ENCODE assay signal across 13 mouse cellular contexts in genomic region chr12:111514874-111515649, GRCm38 (mm10). TPM values are rescaled to one million over a fixed set of nuclear protein-coding genes. Genes with fewer than 3 reads are reported as not detected.
DNase-seq lines count a peak whose midpoint lies in the region; ATAC-seq and TF ChIP-seq lines count a peak whose summit lies in the region.
"Had no signal": no experiment of that assay in that cellular context is flagged by ENCODE, and none has a peak within 500 bp of the region (broad histone marks: within the 10 kb centered on the region; RNA-seq: fewer than 3 reads in every experiment).

No protein-coding gene starts in this region.

- H3K36me3 ChIP-seq in forebrain, postnatal 0 days (ENCODE audit: insufficient read depth) = no peaks in the 10 kb centered on the region
- H3K36me3 ChIP-seq in forebrain, embryonic 12.5 days (replicated peaks) = no peaks in the 10 kb centered on the region
- no peaks in the 10 kb centered on the region for H3K36me3 ChIP-seq in lung, embryonic 15.5 days
- H3K36me3 ChIP-seq: embryonic facial prominence, embryonic 12.5 days had no signal

- TF ChIP-seq CTCF in forebrain, postnatal 0 days (IDR thresholded peaks at IDR 0.05; ENCODE audit: low read depth) = no peak

- ATAC-seq in forebrain, postnatal 0 days = no peak
- no peak for ATAC-seq in forebrain, embryonic 12.5 days (ENCODE audit: low FRiP score)
- no peak for ATAC-seq in lung, embryonic 15.5 days (ENCODE audit: borderline replicate concordance, extremely low read depth, low FRiP score, low TSS enrichment)
- ATAC-seq in common myeloid progenitor, adult 5-6 weeks (replicated peaks; ENCODE audit: low read depth, poor library complexity, severe bottlenecking) = peak; percentile 19; the same call in 1 of the 2 replicates
- peak; percentile 24 for ATAC-seq in megakaryocyte progenitor cell, adult 5-6 weeks (replicated peaks; ENCODE audit: poor library complexity)
- no peak for ATAC-seq in inflammation-experienced regulatory T-cells, adult 6 months

- H3K9ac ChIP-seq in forebrain, postnatal 0 days = no peak overlapping the region
- no peak overlapping the region for H3K9ac ChIP-seq in forebrain, embryonic 12.5 days
- no peak overlapping the region for H3K9ac ChIP-seq in lung, embryonic 15.5 days
- H3K9ac ChIP-seq: embryonic facial prominence, embryonic 12.5 days had no signal

- DNase-seq in forebrain, postnatal 0 days = no peak
- DNase-seq in lung, adult 18-20 months = no peak
- no peak for DNase-seq in heart, adult 9 months (ENCODE audit: low spot score in 2 of 2)
- DNase-seq: cerebellum, adult 11 months; layer of hippocampus, postnatal 36 days; right cerebral cortex, postnatal 4 days had no signal

- no peak overlapping the region for H3K4me3 ChIP-seq in forebrain, postnatal 0 days (ENCODE audit: low read depth, low read length)
- H3K4me3 ChIP-seq in forebrain, embryonic 12.5 days (replicated peaks) = no peak overlapping the region
- no peak overlapping the region for H3K4me3 ChIP-seq in lung, embryonic 15.5 days
- H3K4me3 ChIP-seq: embryonic facial prominence, embryonic 12.5 days had no signal

- no peaks in the 10 kb centered on the region for H3K27me3 ChIP-seq in forebrain, postnatal 0 days (ENCODE audit: insufficient read depth, low read length)
- no peaks in the 10 kb centered on the region for H3K27me3 ChIP-seq in forebrain, embryonic 12.5 days
- no peaks in the 10 kb centered on the region for H3K27me3 ChIP-seq in lung, embryonic 15.5 days
- H3K27me3 ChIP-seq: embryonic facial prominence, embryonic 12.5 days had no signal

- WGBS in forebrain, postnatal 0 days = 80% methylated on average over 7 of the region's 7 CpGs
- 91% methylated on average over 7 of the region's 7 CpGs for WGBS in forebrain, embryonic 12.5 days
- WGBS in lung, embryonic 15.5 days = 83% methylated on average over 7 of the region's 7 CpGs

- H3K4me2 ChIP-seq in forebrain, postnatal 0 days (ENCODE audit: low read depth) = no peak overlapping the region
- no peak overlapping the region for H3K4me2 ChIP-seq in forebrain, embryonic 12.5 days
- H3K4me2 ChIP-seq in lung, embryonic 15.5 days = peak overlapping the region; percentile 10; the same call in 1 of the 2 replicates
- H3K4me2 ChIP-seq: embryonic facial prominence, embryonic 12.5 days had no signal

- H3K4me1 ChIP-seq in forebrain, postnatal 0 days (ENCODE audit: insufficient read depth) = no peaks in the 10 kb centered on the region
- H3K4me1 ChIP-seq in forebrain, embryonic 12.5 days = no peaks in the 10 kb centered on the region
- H3K4me1 ChIP-seq in lung, embryonic 15.5 days = no peaks in the 10 kb centered on the region; the same call in 1 of the 2 replicates
- H3K4me1 ChIP-seq: embryonic facial prominence, embryonic 12.5 days had no signal

- H3K27ac ChIP-seq in forebrain, postnatal 0 days (ENCODE audit: low read depth, low read length) = peak overlapping the region; percentile 45
- no peak overlapping the region for H3K27ac ChIP-seq in forebrain, embryonic 12.5 days
- no peak overlapping the region for H3K27ac ChIP-seq in lung, embryonic 15.5 days
- H3K27ac ChIP-seq: embryonic facial prominence, embryonic 12.5 days had no signal

- no peaks in the 10 kb centered on the region for H3K9me3 ChIP-seq in forebrain, postnatal 0 days (ENCODE audit: low read length)
- H3K9me3 ChIP-seq in forebrain, embryonic 12.5 days = 0 out of 2 replicates have a peak, but pooled peaks cover 4% of the 10 kb centered on the region
- H3K9me3 ChIP-seq in lung, embryonic 15.5 days = no peaks in the 10 kb centered on the region
- H3K9me3 ChIP-seq: embryonic facial prominence, embryonic 12.5 days had no signal

RNA-seq across cellular contexts. Expression of gene Eif5, which starts 22.8 kb away (rescaled TPM):
- total RNA-seq in forebrain, postnatal 0 days (2014; rRNA removed) = 273 and 366 TPM in 2 replicates
- polyA plus RNA-seq in forebrain, postnatal 0 days (2015; fragmentation: Nextera tagmentation; extraction: Ambion mirVana) = 580 and 648 TPM in 2 replicates
- polyA plus RNA-seq in forebrain, embryonic 12.5 days (2016; fragmentation: Nextera tagmentation; extraction: Ambion mirVana) = 734 and 738 TPM in 2 replicates
- 471 and 493 TPM in 2 replicates for polyA plus RNA-seq in lung, embryonic 15.5 days (2015; fragmentation: Nextera tagmentation; extraction: Ambion mirVana)
- 309 and 347 TPM in 2 replicates for total RNA-seq in common myeloid progenitor, adult 5-6 weeks (2017)
- total RNA-seq in megakaryocyte progenitor cell, adult 5-6 weeks (2015) = 349 and 403 TPM in 2 replicates
- 221 and 322 TPM in 2 replicates for total RNA-seq in megakaryocyte progenitor cell, adult 5-6 weeks (2017)
- 100 to 1,000 TPM in 2 of 3 experiments, 10 to 100 TPM in 1; 80.7 to 196 (median 189) TPM for polyA plus RNA-seq in inflammation-experienced regulatory T-cells, adult 6 months (2017; shearing (Covaris generic))

RNA-seq across cellular contexts. Expression of gene Gm266, which starts 29.4 kb away (rescaled TPM):
- total RNA-seq in forebrain, postnatal 0 days (2014; rRNA removed) = 5.1 and 5.4 TPM in 2 replicates
- polyA plus RNA-seq in forebrain, postnatal 0 days (2015; fragmentation: Nextera tagmentation; extraction: Ambion mirVana) = 3.7 and 5.2 TPM in 2 replicates
- 2.5 and 3.5 TPM in 2 replicates for polyA plus RNA-seq in forebrain, embryonic 12.5 days (2016; fragmentation: Nextera tagmentation; extraction: Ambion mirVana)
- polyA plus RNA-seq in lung, embryonic 15.5 days (2015; fragmentation: Nextera tagmentation; extraction: Ambion mirVana) = 7.0 and 7.1 TPM in 2 replicates
- total RNA-seq in common myeloid progenitor, adult 5-6 weeks (2017) = not detected in 2 replicates
- not detected in 2 replicates for total RNA-seq in megakaryocyte progenitor cell, adult 5-6 weeks (2015)
- not detected in 2 replicates for total RNA-seq in megakaryocyte progenitor cell, adult 5-6 weeks (2017)
- polyA plus RNA-seq in inflammation-experienced regulatory T-cells, adult 6 months (2017; shearing (Covaris generic)) = not detected
- total RNA-seq: hematopoietic stem cell, adult 5-6 weeks had no signal

RNA-seq across cellular contexts. Expression of gene Mark3, which starts 59.3 kb away (rescaled TPM):
- 172 and 182 TPM in 2 replicates for total RNA-seq in forebrain, postnatal 0 days (2014; rRNA removed)
- polyA plus RNA-seq in forebrain, postnatal 0 days (2015; fragmentation: Nextera tagmentation; extraction: Ambion mirVana) = 36.9 and 42.4 TPM in 2 replicates
- 73.1 and 82.3 TPM in 2 replicates for polyA plus RNA-seq in forebrain, embryonic 12.5 days (2016; fragmentation: Nextera tagmentation; extraction: Ambion mirVana)
- 34.0 and 34.8 TPM in 2 replicates for polyA plus RNA-seq in lung, embryonic 15.5 days (2015; fragmentation: Nextera tagmentation; extraction: Ambion mirVana)
- total RNA-seq in common myeloid progenitor, adult 5-6 weeks (2017) = 60.4 and 76.4 TPM in 2 replicates
- 60.2 and 88.1 TPM in 2 replicates for total RNA-seq in megakaryocyte progenitor cell, adult 5-6 weeks (2015)
- total RNA-seq in megakaryocyte progenitor cell, adult 5-6 weeks (2017) = 63.5 and 73.1 TPM in 2 replicates
- polyA plus RNA-seq in inflammation-experienced regulatory T-cells, adult 6 months (2017; shearing (Covaris generic)) = 10 to 100 TPM; 16.4 to 45.8 (median 41.1) TPM

Comparison
In these comparisons a context has a peak if more than half of its experiments do, and no peak if none do; other contexts are left out.
1. ATAC-seq: peak in common myeloid progenitor, adult 5-6 weeks (single experiment) and megakaryocyte progenitor cell, adult 5-6 weeks (single experiment); none in forebrain, postnatal 0 days (single experiment), forebrain, embryonic 12.5 days (single experiment), lung, embryonic 15.5 days (single experiment) and inflammation-experienced regulatory T-cells, adult 6 months (single experiment).